Mouse (Mus musculus) gastrocnemius, postnatal 4 days (tissue): ENCODE measurements around the gene Colec11. TPM values are rescaled to one million over a fixed set of nuclear protein-coding genes. Genes with fewer than 3 reads are reported as not detected.
A peak's percentile ranks its signal among the peaks of the same experiment; 100 is the strongest.

Experiments used
- DNase-seq, 2 experiments: peaks; one replicate each; pipeline ENCODE4 v3.0.0; 2021 to 2022; ENCODE audit warnings: low spot score in 2 of 2, mixed read lengths in 2 of 2
- long read RNA-seq, 2 experiments: library from polyadenylated mRNA; stranded (forward); transcript quantifications; one replicate each; pipeline ENCODE4 v2.0.0; 2021
- total RNA-seq, 2 experiments: library from RNA; stranded (reverse); gene quantifications; 2 replicates each; pipeline ENCODE4 v1.2.3; 2021

Colec11 gene
- 1 to 10 TPM; 1.1 to 2.2 TPM for total RNA-seq
- long read RNA-seq, experiment 1, partial matches to known transcripts = 0 of 1 reads
- long read RNA-seq, experiment 1, other reads (novel, unspliced or antisense) = 0 of 1 reads
- long read RNA-seq, experiment 2 = 0 reads

DNA sequence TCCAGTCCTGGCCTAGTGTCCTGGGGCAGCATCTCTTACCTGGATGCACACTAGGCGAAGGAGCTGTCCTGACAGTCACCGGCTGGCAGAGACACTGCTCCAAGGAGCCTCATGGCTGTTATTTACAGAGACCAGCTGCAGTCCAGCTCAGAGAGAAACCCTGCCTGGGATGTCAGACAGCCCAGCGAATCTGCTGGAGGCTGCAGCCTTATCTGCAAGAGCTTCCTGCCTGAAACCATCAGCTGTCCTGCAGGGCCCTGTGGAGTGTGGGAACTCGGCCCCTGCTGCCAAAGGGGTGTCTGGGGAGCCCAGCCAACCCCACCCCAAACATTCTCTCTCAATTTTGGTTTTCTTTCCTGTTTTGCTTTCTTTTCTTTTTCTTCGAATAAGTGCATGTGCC is at the start of gene Colec11:
Gene Colec11, minus strand, starts transcription at position 183 of the 400 bp plus-strand sequence.
- DNase-seq = no peak

DNA sequence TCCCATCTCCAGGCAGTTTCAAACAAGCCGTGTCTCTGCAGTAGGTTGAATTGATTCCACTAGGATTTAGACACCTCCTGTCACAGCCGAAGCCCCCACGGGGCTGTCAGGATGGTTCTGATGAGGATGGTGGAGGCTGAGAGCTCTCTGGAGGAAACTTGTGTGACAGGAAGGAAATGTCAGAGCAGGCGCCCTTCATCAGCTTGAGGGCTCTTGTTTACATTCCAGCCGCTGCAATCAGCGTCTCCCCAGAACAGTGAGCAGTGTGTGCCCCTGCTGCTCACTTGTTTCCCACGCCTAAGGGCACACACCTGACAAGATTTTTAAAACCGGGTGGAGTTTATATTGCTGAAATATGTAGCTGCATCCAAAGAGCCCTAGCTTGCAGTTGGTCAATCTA is 44.1 kb upstream of the Colec11 start:
- DNase-seq = no peak

DNA sequence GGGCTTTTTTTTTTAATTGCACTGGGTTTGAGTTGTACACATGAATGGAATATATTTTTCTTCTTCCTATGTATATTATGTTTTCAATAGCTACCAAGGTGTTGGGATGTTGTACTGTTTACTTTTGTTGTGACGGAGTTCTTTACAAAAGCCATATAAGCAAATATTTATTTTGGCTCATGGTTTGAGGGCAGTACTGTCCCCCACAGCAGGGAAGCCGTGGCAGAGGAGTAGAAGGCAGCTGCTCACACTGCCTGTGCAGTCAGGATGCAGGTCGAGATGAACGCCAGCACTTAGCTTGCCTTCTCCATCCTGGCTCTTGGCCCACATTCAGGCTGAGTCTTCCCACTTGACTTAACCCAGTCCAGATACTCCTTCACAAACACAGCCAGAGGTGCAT is 43.6 kb upstream of the Colec11 start:
- DNase-seq = no peak

DNA sequence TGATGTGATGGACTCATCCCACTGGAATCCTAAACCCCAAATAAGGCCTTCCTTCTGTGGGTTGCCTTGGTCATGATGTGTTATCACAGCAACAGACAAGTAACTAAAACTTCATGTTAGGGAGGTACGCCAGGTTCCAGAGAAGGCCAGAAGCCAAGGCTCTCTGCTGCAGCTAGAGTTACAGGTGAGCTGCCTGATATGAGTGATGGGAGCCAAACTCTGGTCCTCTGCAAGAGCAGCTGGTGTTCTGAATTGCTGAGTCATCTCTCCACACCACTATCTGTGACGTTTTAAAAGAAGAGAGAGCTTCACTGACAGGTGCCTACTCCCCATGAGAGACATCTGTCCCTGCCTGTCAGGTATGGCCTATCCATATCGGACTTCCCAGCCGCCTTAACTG is 39.5 kb upstream of the Colec11 start:
- no peak for DNase-seq

DNA sequence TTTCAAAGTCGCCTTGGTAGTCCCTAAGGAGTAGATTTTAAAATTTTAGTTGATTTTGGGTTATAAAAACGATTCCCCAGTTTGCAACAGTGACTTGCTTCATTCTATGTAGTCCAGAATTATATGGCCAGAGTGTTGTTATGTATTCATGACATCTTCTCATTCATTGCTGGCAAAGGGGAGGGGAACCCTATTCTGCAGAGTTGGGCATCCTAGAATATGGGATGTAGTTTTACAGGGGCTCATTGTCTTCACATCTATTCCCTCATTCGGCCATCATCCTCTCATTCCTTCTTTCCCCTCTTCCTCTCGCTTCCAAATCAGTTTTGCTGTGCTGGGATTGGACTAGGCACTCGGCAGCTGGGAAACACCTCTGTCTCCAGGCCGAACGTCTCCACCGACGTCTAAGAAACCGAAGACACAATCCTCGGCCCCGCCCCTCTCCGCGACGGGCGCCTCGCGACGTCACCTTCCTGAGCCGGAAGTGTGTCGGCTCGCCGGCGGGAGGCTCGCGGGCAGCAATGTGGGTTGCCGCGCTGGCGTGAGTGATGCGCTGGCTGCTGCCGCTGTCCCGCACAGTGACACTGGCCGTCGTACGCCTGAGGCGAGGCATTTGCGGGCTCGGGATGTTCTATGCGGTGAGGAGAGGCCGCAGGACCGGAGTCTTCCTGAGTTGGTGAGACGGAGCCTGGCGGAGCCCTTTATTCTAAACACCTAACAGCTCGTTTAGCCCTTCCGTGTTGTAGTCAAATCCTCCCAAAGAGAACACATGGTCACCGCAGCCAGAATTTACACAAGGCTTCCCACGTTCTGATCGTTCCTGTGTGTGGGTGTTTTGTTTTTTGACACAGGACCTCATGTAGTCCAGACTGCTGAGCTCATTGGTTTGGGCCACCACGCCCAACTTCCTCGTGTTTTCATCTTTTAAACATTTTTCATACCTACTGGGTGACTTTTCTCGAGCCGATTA is 26.2 kb upstream of the Colec11 start, which contains the start of gene Rnaseh1:
Gene Rnaseh1, plus strand, starts transcription at position 462 of the 970 bp plus-strand sequence.
- DNase-seq = peak; percentile 76 to 91

DNA sequence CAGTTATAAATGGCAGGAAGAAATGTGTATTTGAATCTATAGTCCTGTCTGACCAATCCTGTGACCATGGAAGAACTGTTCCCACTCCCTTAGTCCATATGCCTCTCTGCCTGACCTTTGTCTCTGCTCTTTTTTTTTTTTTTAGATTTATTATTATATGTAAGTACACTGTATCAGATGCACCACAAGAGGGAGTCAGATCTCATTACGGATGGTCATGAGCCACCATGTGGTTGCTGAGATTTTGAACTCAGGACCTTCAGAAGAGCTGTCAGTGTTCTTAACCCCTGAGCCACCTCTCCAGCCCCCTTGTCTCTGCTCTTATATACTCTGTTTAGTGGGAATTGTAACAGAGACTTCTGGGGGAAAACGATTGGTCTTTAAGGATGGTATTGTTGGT is 15.6 kb upstream of the Colec11 start:
- no peak for DNase-seq

DNA sequence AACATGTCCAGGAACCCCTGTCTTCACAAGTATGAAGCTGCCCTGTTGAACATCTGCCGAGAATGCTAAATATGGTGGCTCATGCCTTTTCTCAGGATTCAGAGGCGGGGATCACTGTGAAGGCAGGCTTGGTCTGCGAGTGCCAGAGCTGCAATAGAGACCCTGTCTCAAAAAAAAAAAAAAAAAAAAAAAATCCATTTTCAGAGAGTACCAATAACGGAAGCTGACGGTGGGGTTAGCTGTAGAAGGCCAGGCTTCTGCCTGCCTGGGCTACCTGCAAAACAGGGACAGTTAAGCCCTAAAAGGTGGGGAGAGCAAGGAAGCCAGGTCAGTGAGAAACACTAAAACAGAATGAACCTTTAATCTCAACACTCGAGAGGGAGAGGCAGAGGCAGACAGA is 13.4 kb upstream of the Colec11 start:
- DNase-seq = no peak

DNA sequence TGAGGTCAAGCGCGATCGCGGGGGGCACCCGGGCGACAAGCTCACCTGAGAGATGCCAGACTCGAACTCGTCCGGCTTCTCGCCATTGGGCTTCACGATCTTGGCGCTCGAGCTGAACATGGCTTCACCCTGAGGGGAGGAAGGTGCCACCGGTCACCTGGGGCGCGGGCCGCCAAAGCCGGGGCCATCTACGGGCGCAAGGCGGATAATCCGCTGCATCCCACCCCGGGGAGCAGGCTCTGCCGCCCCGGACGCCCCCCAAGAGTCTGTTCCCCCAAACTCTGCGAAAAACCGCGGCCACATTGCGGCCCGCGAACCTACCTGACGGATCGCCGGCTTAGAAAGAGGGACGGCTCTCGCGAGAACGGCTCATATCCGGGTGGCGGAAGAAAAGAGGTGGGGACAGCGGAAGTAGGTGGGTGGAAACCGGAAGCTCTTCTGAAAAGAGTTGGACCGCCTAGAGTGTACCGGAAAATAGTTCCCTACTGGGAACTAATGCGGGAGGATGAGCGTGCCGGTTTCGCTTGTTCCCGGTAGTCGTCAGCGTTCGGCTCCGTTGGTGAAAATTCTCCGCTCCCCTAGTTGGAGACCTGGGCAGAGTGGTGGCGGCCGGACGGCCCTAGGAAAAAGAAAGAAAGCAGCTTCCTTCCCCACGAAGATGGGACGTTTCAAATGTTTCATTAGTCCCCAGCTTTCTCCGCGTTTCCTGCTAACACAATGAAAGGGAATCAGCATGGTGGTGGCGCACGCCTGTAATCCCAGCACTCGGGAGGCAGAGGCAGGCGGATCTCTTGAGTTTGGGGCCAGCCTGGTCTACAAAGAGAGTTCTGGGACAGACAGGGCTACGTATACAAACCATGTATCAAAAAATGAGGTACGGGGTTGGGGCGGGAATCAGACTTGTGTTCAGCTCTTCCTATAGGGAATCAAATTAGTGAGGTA is 12.6 kb upstream of the Colec11 start, which contains the start of gene Rps7:
Gene Rps7, minus strand, starts transcription at position 419 of the 942 bp plus-strand sequence.
- peak; percentile 77 to 90 for DNase-seq

DNA sequence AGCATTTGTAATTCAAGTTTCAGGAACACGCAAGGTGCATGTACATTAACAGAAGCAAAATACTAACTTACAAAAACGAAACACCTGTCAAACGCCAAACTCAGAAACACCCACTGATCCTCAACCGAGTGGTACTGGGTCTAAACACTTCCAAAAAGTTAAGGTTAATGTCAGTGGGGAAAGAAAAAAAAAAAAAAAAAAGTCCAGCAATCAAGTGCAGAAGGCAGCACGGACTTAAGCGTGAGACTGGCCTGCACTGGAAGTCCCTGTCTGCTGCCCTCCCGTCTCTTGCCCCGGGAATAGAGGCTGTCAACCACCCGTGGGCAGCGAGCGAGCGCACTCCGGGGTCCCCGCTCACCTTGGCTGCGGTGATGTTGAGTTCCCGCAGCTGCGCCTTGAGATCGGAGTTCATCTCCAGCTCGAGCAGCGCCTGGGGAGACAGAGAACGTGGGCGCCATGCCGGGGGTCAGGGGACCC is 11.9 kb upstream of the Colec11 start:
- DNase-seq = no peak

DNA sequence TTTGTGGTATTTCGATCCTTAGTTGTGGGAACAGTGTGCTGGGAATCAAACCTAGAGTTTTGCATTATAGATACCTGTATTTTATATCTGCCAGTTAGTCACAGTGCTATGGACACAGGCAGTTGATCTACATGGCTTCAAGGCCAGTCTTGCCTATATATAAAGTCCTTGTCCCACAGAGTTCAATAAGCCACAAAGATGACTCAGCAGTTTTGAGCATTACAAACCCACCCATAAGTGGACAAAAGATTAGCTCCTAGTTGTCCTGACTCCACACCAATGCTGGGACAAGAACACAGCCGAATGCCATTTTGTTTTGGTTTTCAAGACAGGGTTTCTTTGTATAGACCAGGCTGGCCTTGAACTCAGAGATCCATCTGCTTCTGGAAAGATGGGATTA is 5.3 kb upstream of the Colec11 start:
- no peak for DNase-seq

DNA sequence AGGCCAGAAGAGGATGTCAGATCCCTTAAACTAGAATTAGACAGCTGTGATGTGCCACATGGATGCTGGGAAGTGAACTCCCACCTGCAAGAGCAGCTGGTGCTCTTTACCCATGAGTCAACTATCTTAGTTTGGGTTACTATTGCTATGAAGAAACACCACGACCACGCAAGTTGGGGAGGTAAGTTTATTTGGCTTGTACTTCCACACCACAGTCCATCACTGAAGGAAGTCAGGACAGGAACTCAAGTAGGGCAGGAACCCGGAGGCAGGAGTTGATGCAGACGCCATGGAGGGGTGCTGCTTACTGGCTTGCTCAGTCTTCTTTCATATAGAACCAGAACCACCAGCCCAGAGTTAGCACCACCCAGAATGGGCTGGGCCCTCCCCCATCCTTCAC is 3.9 kb upstream of the Colec11 start:
- DNase-seq = no peak

DNA sequence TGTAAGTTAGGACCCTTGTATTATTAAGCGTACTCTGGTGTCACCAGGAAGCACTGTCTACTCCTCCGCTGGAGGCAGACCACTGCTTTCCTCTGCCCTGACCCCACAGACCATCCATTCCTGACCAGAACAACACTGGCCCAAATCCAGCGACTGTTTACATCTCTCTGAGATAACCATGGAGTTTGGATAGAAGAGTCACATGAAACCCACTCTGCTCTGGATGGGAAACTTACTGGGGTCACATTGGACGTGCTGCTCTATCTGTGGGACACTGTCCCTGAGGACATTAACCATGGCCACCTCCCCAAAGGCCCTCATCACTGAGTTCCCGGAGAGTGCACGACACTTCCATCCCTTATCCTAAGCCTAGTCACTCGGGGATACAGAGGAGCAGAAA is 2.2 kb upstream of the Colec11 start:
- no peak for DNase-seq

DNA sequence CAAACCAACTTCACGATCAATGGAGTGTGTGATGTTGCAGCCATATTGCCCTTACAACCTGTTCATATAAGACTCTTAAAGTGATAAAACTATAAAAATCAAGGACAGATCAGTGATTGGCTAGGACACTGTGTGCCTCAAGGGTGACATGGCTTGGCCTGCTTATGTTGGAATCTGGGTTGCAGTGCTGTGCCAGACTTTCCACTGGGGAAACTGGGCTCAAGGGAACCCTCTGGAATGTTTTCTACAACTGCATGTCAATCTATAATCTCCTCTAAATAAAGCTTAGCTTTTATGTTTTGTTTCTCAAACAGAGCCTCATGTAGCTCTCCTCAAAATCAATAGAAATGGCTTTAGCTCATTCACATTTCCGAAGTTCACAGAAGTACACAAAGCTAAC is 1.1 kb upstream of the Colec11 start:
- DNase-seq = no peak

DNA sequence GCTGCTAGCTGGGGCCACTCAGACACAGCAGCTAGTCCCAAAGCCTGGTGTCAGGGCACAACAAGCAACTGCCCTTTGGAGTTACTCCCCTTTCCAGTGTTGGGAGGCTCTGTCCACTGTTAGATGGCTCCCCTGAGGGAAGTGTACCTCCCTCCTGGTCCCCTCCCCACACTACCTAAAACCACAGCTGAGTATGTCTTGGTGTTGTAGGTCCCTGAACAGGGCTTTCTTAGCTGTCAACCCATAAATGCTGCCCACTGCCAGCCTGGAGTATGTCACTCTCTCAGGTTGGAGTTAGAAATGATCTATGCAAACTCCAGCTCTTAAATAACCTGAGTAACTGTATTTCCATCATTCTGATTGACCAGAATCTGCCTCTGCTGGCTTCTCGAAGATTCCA is 536 bp downstream of the Colec11 start:
- DNase-seq = no peak

DNA sequence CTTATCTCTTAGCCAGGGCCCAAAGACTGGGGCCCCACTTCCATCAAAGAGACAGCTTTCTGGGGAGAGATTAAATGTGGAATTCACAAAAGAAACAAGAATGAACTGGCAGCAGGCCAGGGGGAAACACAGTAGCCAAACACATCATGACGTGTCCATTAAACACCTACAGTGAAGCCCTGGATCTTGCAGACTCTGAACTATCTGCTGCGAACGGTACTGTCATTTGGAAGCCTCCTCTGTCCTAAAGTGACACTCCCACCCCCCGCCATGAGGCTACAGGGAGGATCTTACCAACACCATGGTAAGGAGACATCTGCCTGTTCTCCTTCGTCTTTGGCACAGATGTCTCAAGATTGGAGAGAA is 1.0 kb downstream of the Colec11 start:
- no peak for DNase-seq

DNA sequence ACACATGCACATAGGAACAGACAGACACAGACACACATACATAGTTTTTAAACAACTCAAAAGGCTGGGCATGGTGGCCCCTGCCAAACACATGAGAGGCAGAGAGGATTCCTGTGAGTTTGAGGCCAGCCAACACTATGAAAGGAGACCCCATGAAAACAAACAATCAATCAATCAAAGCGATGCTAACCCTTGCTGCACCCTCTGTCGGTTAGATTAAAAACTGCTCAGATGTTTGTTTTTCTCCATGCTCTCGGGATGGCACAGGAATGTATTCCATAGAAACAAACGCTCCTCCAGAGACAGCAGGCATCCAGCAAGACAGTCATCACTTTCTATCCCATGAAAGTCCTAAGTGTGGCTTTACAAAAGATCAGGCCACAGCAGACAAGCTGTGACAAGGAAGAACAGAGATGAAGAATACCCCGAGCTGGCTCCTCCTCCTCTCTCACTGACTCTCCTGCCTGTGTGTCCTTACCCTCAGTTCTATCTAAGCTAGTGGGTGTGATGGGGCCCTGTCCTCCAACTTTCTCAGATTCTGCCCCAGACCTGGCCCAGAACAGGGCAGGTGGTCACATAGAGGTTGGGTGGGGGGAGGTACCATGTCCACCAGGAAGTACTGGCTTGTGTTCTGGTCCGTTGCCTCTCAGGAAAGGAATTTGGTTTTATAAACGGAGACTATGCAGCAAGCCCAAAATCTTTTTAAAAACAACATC is 1.6 kb downstream of the Colec11 start:
- DNase-seq = no peak

DNA sequence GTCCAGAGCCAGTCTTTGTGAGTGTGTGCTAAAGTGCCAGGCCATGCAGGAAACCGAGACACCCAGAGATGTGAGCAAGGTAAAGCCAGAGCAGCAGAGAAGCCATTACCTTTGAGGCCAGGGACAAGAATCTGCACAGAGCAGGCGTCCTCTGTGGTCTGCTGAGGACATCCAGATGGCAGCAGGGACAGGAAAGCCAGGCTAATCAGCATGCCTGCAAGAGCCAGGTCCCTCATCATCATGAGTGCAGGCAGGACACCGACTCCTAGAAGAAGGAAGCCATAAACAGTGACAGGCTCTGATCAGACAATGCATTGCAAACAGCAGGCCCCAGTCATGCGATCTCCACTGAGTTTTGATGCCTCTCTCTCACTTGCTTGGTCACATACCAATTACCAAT is 5.9 kb downstream of the Colec11 start:
- DNase-seq = no peak

DNA sequence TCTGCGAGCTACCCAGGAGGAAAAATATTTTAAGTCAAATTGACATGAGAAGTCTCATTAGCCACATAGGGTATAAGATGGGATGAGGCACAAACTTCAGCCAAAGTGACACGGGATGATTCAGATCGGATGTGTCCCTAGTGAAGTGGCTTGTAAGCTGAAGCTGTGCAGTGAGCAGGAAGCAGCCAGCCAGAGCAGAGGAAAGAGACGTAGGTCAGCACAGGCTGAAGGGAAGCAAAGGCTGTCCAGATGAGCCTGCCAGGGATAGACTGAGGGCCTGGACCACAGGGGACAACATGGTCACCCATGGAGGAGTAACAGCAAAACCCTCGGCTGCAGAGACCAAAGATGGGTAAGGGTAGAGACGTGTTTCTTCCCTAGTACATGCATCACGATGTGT is 8.8 kb downstream of the Colec11 start:
- DNase-seq = no peak

DNA sequence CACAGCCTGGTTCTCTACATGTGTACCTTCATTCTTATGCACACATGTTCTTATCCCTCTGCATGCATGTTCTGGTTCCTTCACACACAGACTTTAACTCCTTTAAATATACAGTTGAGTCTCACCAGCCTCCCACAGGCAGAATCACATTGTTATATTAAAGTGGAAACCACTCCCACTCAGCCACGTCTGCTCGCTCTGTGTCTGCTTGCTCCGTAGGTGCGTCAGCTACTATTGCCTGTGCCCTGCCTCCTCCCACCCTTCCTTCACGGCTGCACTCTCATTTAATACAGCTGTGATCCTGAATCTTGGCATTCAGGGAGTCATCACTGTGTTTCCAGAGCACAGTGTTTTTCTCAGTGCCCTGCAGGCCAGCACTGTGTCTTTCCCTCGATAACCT is 10.8 kb downstream of the Colec11 start:
- DNase-seq = no peak

DNA sequence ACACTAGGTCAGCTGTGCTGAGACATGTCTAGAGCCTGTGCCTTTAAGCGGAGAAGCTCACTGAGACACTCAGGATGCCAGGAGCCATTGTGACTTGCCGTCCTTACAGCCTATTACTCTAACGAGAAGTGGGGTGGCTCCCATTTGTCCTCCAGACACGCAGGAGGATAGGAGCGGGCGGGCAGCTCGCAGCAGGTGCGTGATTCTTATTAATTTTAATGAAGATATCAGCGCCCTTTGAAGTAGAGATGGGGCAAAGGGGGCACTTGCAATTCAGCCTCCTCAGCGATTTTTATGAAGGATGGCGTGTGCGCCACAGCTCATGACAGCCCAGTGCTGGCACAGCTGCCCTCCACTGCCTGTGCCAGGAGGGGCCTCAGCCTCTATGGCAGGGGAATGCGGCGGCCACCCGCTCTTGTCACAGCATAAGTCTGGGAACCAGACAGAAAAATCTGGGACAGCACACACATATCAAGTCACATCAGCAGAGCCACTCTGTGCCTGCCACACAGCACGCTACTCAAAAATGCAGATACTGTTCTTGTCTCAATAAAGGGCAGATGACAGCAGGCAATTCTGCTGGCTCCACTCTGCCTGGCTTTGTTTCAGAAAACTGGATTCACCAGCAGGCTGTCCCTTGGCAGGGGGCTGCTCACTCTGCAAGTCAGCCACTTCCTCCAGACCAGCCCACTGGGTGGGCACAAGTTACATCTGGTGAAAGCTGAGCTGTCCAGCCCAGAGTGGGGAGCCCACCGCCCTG is 15.5 kb downstream of the Colec11 start:
- no peak for DNase-seq
